Mouse (Mus musculus) lung, embryonic 15.5 days (tissue): ENCODE measurements at regions not wholly inside any gene's neighbourhood (a gene's known extent, or its start where the extent isn't known, plus 50 kb on each side); places are given as distances from the start of the nearest gene placed in this dataset.
A peak's percentile ranks its signal among the peaks of the same experiment; 100 is the strongest.

Source experiments
- ATAC-seq: fragments of 200-750 bp; cut with Nextera tagmentation; 2 replicates; pipeline ENCODE4 v1.8.0; 2017; ENCODE audit warnings: moderate number of reproducible peaks, borderline replicate concordance; ENCODE audit not compliant: low FRiP score, low TSS enrichment; ENCODE audit errors: extremely low read depth
- H3K27ac ChIP-seq: fragments of 300-500 bp; sonication (generic); 2 replicates; pipeline ENCODE4 v1.5.1; 2015; ENCODE audit warnings: moderate library complexity, mild to moderate bottlenecking, inconsistent platforms
- H3K27me3 ChIP-seq: fragments of 300-500 bp; sonication (generic); 2 replicates; pipeline ENCODE4 v1.6.1; 2015; ENCODE audit warnings: inconsistent platforms
- H3K36me3 ChIP-seq: fragments of 300-500 bp; sonication (generic); 2 replicates; pipeline ENCODE4 v1.6.1; 2015; ENCODE audit warnings: inconsistent platforms
- H3K4me1 ChIP-seq: fragments of 300-500 bp; sonication (generic); 2 replicates; pipeline ENCODE4 v1.6.1; 2015; ENCODE audit warnings: inconsistent platforms
- H3K4me2 ChIP-seq: fragments of 300-500 bp; sonication (generic); 2 replicates; pipeline ENCODE4 v1.6.1; 2015; ENCODE audit warnings: inconsistent platforms, mild to moderate bottlenecking, moderate library complexity
- H3K4me3 ChIP-seq: fragments of 300-500 bp; sonication (generic); 2 replicates; pipeline ENCODE4 v1.5.1; 2015; ENCODE audit warnings: mild to moderate bottlenecking, inconsistent platforms
- H3K9ac ChIP-seq: fragments of 300-500 bp; sonication (generic); 2 replicates; pipeline ENCODE4 v1.6.1; 2015; ENCODE audit warnings: inconsistent platforms
- H3K9me3 ChIP-seq: fragments of 300-500 bp; sonication (generic); 2 replicates; pipeline ENCODE4 v1.6.1; 2016; ENCODE audit warnings: inconsistent platforms
- WGBS: fragments of 180-500 bp; shearing (Covaris S2); methylation state at CpG from one replicate; pipeline ENCODE4 v1.1.7; 2015; 5-methylcytosine and 5-hydroxymethylcytosine counted together

GRCm38 (mm10) chr15:61299796-61300195, 377.0 kb upstream of the A1bg start:
- no peaks in the 10 kb centered on the region for H3K36me3 ChIP-seq
- no peaks in the 10 kb centered on the region for H3K9me3 ChIP-seq
- H3K27me3 ChIP-seq, result no peaks in the 10 kb centered on the region
- no peak for ATAC-seq
- H3K27ac ChIP-seq, result no peak overlapping the region
- H3K4me1 ChIP-seq, result no peaks in the 10 kb centered on the region
- H3K9ac ChIP-seq, result no peak overlapping the region
- WGBS, result 75% methylated on average over 6 of the region's 6 CpGs
- H3K4me3 ChIP-seq, result no peak overlapping the region
- no peak overlapping the region for H3K4me2 ChIP-seq

GRCm38 (mm10) chr15:61297447-61298208, 374.8 kb upstream of the A1bg start:
- 85% methylated on average over 5 of the region's 5 CpGs for WGBS
- Histone ChIP-seq H3K36me3 (no peaks in the 10 kb centered on the region), H3K27ac (no peak overlapping the region), H3K4me2 (no peak overlapping the region), H3K9me3 (no peaks in the 10 kb centered on the region), H3K9ac (no peak overlapping the region), H3K27me3 (no peaks in the 10 kb centered on the region), H3K4me1 (no peaks in the 10 kb centered on the region), H3K4me3 (no peak overlapping the region)
- ATAC-seq, result no peak

DNA sequence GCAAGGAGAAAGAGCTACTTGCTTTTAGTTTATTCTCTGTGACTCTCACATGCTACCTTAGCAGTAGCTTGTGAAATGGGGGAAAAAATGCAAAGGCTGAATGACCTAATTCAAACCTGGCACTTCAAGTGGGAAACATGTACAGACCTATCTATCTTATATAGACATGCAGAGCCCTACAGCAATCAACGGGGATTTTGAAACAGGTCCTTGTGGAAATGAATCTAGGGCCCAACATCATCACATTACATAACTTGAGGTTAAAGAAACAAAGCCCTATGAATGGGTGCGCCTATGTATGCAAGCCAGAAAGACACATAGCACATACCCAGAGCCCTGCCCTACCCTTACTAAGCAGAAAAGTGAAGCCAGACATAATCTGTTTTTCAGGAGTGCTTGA, 371.8 kb upstream of the A1bg start:
- no peaks in the 10 kb centered on the region for H3K36me3 ChIP-seq
- H3K27ac ChIP-seq, result no peak overlapping the region
- H3K4me3 ChIP-seq, result no peak overlapping the region
- no peak for ATAC-seq
- H3K4me2 ChIP-seq, result no peak overlapping the region
- no peak overlapping the region for H3K9ac ChIP-seq
- no peaks in the 10 kb centered on the region for H3K4me1 ChIP-seq
- no peaks in the 10 kb centered on the region for H3K27me3 ChIP-seq
- WGBS, result 76% methylated on average over 2 of the region's 2 CpGs
- no peaks in the 10 kb centered on the region for H3K9me3 ChIP-seq

DNA sequence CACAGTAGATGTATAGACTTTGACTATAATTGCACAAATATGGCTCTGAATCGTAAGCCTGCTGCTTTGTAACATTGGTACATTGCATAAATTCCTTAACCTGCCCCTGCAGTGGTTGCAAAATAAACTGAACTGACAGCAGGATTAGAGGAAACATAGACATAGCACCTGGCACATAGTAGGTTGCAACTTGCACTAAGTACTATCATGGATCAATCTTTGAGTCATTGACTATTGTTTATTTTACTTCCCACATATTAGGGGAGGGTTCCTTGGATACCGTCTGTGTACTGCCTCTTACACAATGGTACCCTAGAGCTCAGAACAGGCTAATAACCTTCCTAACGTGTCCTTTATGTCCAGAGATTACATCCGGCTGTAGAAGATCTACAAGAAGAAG, 371.3 kb upstream of the A1bg start:
- 54% methylated on average over 4 of the region's 4 CpGs for WGBS
- H3K4me2 ChIP-seq, result no peak overlapping the region
- no peak overlapping the region for H3K27ac ChIP-seq
- ATAC-seq, result no peak
- no peaks in the 10 kb centered on the region for H3K27me3 ChIP-seq
- H3K4me3 ChIP-seq, result no peak overlapping the region
- no peaks in the 10 kb centered on the region for H3K36me3 ChIP-seq
- no peak overlapping the region for H3K9ac ChIP-seq
- H3K9me3 ChIP-seq, result no peaks in the 10 kb centered on the region
- H3K4me1 ChIP-seq, result no peaks in the 10 kb centered on the region

DNA sequence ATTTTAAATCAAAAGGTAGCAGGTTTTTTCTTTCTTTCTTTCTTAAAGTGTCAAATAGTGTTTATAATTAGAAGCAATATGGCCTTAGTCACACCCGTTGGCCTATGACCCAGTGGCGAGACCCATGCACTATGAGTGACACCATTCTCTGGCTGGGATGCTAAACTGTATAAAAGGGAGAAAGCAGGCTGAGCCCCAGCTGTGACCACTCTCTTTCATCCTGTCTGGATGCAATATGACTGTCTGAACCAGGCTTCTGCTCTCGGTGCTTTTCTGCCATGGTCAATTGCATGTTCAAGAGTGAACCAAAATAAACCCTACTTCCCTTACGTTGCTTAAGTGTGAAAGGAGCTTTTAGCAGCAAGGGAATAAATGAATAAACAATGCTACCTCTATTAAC, 346.0 kb upstream of the A1bg start:
- Histone ChIP-seq H3K9me3 (no peaks in the 10 kb centered on the region), H3K36me3 (no peaks in the 10 kb centered on the region), H3K4me1 (no peaks in the 10 kb centered on the region), H3K27me3 (no peaks in the 10 kb centered on the region), H3K4me2 (no peak overlapping the region), H3K27ac (no peak overlapping the region), H3K9ac (no peak overlapping the region), H3K4me3 (no peak overlapping the region)
- ATAC-seq, result no peak
- 48% methylated on average over 4 of the region's 4 CpGs for WGBS

DNA sequence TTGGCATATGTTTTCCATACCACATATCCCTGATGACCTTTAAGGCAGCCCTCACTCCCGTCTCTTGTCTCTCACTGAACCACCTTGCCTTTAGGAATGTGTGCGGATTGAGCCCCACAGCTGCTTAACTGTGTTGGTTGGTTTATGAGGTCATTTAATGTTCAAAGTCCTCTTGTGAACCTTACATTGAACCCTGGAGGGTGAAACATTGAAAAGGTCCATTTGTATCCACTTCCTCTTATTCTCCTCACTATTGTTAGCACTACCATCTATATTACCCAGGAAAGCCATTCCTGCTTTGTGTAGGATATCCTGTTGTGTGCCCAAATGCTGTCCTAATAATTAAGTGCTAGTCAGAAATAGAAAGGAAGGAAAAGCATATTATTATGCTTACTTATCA, 336.2 kb upstream of the A1bg start:
- Histone ChIP-seq H3K9me3 (no peaks in the 10 kb centered on the region), H3K27ac (no peak overlapping the region), H3K4me1 (no peaks in the 10 kb centered on the region), H3K36me3 (no peaks in the 10 kb centered on the region), H3K4me2 (no peak overlapping the region), H3K9ac (no peak overlapping the region), H3K27me3 (no peaks in the 10 kb centered on the region), H3K4me3 (no peak overlapping the region)
- WGBS, result 68% methylated on average over 2 of the region's 2 CpGs
- no peak for ATAC-seq

- Histone ChIP-seq H3K4me3 (no peak overlapping the region), H3K36me3 (no peaks in the 10 kb centered on the region), H3K4me2 (no peak overlapping the region), H3K27me3 (no peaks in the 10 kb centered on the region), H3K27ac (no peak overlapping the region), H3K9ac (no peak overlapping the region), H3K4me1 (peaks cover 12% of the 10 kb centered on the region), H3K9me3 (no peaks in the 10 kb centered on the region)
- ATAC-seq, result no peak
- WGBS, result 56% methylated on average over 2 of the region's 2 CpGs
Observed at GRCm38 (mm10) chr15:61244511-61244910, 321.7 kb upstream of the A1bg start.

DNA sequence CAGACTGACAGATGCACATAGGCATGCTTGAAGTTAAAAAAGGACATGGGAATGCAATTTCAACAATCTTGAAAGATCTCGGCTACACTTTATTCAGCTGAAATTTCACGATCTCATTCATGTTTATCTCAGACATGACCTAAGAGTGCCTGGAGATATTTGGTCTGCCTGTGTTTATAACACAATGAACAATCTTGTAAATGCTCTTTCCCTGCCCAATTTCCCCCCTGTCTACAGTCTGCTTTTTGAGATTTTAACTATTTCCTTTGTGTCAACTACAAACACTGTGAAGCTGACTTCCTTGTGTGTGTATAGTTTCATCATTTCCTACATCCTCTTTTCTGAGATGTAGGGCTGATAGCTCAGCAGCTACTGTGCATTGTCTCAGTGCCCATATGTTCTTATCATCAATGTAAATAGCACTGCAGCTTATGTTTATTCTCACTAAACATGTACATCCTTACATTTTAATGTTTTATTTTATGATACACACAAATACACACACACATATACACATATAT, 319.4 kb upstream of the A1bg start:
- Histone ChIP-seq H3K4me1 (peaks cover 8% of the 10 kb centered on the region), H3K9ac (no peak overlapping the region), H3K36me3 (no peaks in the 10 kb centered on the region), H3K4me2 (no peak overlapping the region), H3K9me3 (no peaks in the 10 kb centered on the region), H3K4me3 (no peak overlapping the region), H3K27me3 (no peaks in the 10 kb centered on the region), H3K27ac (peak overlapping the region; percentile 49)
- ATAC-seq, result no peak; the same call in 1 of the 2 replicates
- 24% methylated on average over 2 of the region's 2 CpGs for WGBS

DNA sequence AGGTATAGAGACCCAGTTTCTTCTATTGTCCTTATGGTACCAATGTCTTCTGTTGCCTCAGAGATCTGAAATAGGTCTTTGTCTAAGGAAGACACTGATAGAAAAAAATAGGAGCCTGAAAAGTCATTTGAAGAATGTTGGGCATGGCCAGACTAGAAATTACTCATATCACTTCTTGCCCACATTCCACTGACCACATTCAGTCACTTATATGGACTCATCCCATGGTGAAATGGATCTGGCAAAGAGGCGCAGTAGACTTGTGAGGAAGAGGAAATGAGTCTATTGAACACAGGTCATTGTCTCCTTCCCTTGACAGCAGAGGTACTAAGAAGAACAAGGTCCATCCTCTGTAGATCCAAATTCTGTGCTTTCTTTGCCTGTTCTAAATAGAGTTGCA, 318.9 kb upstream of the A1bg start:
- Histone ChIP-seq H3K36me3 (no peaks in the 10 kb centered on the region), H3K4me3 (no peak overlapping the region), H3K27me3 (no peaks in the 10 kb centered on the region), H3K4me2 (no peak overlapping the region), H3K9me3 (no peaks in the 10 kb centered on the region), H3K9ac (no peak overlapping the region), H3K4me1 (peaks cover 8% of the 10 kb centered on the region), H3K27ac (peak overlapping the region; percentile 49)
- no peak for ATAC-seq
- WGBS, result 81% methylated on average over 1 of the region's 1 CpGs

DNA sequence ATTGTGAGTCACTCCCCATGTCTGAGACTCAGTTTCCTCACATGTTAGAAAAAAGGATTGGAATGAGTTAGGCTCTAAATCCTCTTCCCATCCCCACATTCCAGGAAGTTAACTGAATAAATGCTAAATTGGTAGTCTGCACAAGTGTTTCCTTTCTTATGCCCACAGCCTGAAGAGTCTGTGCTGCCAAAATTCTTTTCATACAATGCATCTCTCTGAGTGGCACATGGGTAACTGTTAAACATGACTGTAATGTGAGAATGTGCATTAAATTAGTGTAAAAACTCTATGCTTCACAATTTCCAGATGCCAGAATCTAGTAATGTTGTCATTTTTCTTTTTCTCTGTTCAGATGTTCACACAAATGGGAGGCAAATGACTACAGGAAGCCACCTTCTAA, 317.5 kb upstream of the A1bg start:
- Histone ChIP-seq H3K4me2 (no peak overlapping the region), H3K27me3 (no peaks in the 10 kb centered on the region), H3K9me3 (no peaks in the 10 kb centered on the region), H3K9ac (no peak overlapping the region), H3K4me3 (no peak overlapping the region), H3K4me1 (peaks cover 8% of the 10 kb centered on the region), H3K27ac (no peak overlapping the region), H3K36me3 (no peaks in the 10 kb centered on the region)
- ATAC-seq, result no peak

- no peak for ATAC-seq
- no peaks in the 10 kb centered on the region for H3K9me3 ChIP-seq
- no peaks in the 10 kb centered on the region for H3K27me3 ChIP-seq
- no peaks in the 10 kb centered on the region for H3K36me3 ChIP-seq
- 76% methylated on average over 7 of the region's 7 CpGs for WGBS
- H3K4me1 ChIP-seq, result peaks cover 8% of the 10 kb centered on the region
- H3K4me2 ChIP-seq, result no peak overlapping the region
- H3K4me3 ChIP-seq, result no peak overlapping the region
- no peak overlapping the region for H3K27ac ChIP-seq
- H3K9ac ChIP-seq, result no peak overlapping the region
Observed at GRCm38 (mm10) chr15:61239414-61239813, 316.6 kb upstream of the A1bg start.

DNA sequence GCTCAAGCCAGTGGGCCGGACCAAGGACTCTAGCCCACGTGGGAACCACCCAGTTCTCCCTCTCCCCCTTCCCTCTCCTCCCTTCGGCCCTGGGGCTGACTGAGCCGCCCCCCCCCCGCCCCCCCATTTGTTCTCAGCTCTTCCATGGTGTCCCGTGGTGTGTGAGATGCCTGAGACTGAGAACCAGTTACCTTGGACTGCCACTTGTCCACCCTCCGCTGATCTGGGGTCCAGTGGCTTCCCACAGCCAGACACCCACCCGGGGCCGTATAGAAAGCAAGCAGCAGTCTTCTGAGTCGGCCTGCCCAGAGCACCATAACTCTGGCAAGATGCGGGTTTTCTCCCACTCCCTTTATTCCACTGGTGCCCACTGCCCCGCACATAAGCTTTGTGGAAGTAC, 316.2 kb upstream of the A1bg start:
- Histone ChIP-seq H3K9ac (no peak overlapping the region), H3K4me2 (no peak overlapping the region), H3K9me3 (no peaks in the 10 kb centered on the region), H3K27me3 (no peaks in the 10 kb centered on the region), H3K4me1 (peaks cover 8% of the 10 kb centered on the region), H3K4me3 (no peak overlapping the region), H3K36me3 (no peaks in the 10 kb centered on the region), H3K27ac (no peak overlapping the region)
- 70% methylated on average over 11 of the region's 12 CpGs for WGBS
- ATAC-seq, result no peak

- no peaks in the 10 kb centered on the region for H3K36me3 ChIP-seq
- H3K27ac ChIP-seq, result no peak overlapping the region
- 0 out of 2 replicates have a peak, but pooled peaks cover 8% of the 10 kb centered on the region for H3K4me1 ChIP-seq
- ATAC-seq, result peak; percentile 49
- no peak overlapping the region for H3K4me2 ChIP-seq
- 36% methylated on average over 3 of the region's 3 CpGs for WGBS
- H3K9me3 ChIP-seq, result no peaks in the 10 kb centered on the region
- H3K4me3 ChIP-seq, result no peak overlapping the region
- H3K9ac ChIP-seq, result no peak overlapping the region
- no peaks in the 10 kb centered on the region for H3K27me3 ChIP-seq
Observed at GRCm38 (mm10) chr15:61229579-61229978, 306.8 kb upstream of the A1bg start.
